Mouse (Mus musculus): Measurements from ENCODE around the gene Banf2. TPM values are rescaled to one million over a fixed set of nuclear protein-coding genes. Genes with fewer than 3 reads are reported as not detected.

Banf2 gene
- polyA plus RNA-seq, 1 experiment, result not detected

DNA sequence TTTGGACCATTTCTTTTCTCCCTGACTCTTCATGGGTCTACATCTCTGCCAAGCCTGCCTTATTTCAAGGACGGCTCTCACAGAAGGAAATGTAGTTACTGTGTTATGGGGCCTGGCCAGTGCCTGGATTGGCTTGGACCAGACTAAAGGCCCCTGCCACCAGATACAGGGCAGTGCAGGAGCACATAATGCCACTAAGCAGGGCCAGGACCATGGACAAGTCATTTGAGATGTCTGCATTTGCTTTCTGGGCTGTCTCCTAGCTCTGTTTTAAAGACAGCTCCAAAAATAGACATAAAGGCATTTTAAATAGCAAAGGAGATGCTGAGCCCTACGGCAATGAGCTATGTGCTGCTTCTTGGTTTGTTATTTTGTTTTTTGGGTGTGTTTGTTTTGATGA is 43.8 kb downstream of the Banf2 start:
- TF ChIP-seq POLR2A (IDR thresholded peaks at IDR 0.05; ENCODE audit: borderline replicate concordance, insufficient read depth, low read length), result no peak
- no peak for TF ChIP-seq CTCF (IDR thresholded peaks at IDR 0.05; ENCODE audit: borderline replicate concordance, insufficient read depth, low read depth, low read length)
- H3K4me3 ChIP-seq (replicated peaks; ENCODE audit: insufficient read depth, low read depth, low read length), result no peak overlapping the region
- no peak overlapping the region for H3K27ac ChIP-seq (ENCODE audit: insufficient read depth, low read length)
- 90% methylated on average over 2 of the region's 2 CpGs for WGBS
- H3K27me3 ChIP-seq (ENCODE audit: control insufficient read depth, insufficient read depth, low read length), result no peaks in the 10 kb centered on the region
- no peaks in the 10 kb centered on the region for H3K4me1 ChIP-seq (ENCODE audit: control insufficient read depth, insufficient read depth, low read length)
- no peak for DNase-seq

DNA sequence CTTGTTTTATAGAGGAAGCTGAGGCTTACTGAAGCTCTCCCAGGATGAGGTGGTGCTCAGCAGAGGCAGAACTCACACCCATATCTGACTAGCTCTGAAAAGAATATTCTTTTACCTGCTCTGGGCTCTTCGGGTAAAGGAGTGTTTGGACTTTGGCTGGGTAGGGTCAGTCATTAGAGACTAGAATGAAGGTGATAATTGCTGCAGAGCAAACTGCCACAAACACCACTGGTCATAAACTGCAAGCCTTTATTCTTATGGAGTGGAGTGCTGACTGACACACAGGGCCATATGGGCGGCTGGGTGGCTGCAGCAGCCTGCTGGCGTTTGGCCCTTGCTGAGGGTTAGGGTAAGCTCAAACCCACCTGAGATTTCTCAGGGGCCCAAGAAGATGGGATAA is 46.0 kb downstream of the Banf2 start:
- H3K27me3 ChIP-seq (ENCODE audit: control insufficient read depth, insufficient read depth, low read length), result no peaks in the 10 kb centered on the region
- TF ChIP-seq CTCF (IDR thresholded peaks at IDR 0.05; ENCODE audit: borderline replicate concordance, insufficient read depth, low read depth, low read length), result no peak
- H3K4me1 ChIP-seq (ENCODE audit: control insufficient read depth, insufficient read depth, low read length), result no peaks in the 10 kb centered on the region
- H3K27ac ChIP-seq (ENCODE audit: insufficient read depth, low read length), result no peak overlapping the region
- no peak for DNase-seq
- 80% methylated on average over 3 of the region's 3 CpGs for WGBS
- no peak overlapping the region for H3K4me3 ChIP-seq (replicated peaks; ENCODE audit: insufficient read depth, low read depth, low read length)

DNA sequence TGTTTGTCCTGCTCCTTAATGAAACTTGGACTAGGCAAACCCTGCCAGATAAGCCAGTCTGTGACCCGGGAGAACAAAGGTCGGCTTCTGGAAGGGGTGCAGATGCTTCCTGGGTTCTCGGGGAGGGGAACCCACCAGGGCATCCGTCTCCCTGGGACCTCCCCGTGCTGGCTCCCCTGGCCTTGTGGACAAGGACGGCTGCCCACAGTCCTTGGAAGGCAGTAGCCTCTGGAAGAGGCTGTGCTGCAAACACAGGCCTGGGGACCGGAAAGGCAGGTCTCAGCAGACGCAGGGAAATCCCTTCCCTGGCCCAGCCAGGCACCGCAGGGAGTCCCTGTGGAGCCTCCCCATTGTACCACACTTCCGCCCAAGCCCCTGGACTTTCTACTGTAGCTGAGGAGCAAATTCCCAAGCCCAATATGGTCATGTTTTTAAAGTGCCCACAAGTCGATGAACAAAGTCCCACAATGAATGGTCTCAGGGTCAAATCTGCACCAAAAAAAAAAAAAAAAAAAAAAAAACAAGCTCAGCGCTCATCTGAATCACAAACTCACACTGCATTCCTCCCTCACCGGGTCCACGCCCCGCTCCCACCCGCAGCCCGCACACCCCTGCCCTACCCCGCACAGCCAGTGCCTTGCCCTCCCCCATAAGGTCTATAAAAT is 53.5 kb downstream of the Banf2 start:
- no peaks in the 10 kb centered on the region for H3K27me3 ChIP-seq (ENCODE audit: control insufficient read depth, insufficient read depth, low read length)
- TF ChIP-seq POLR2A (IDR thresholded peaks at IDR 0.05; ENCODE audit: borderline replicate concordance, insufficient read depth, low read length) (no peak), CTCF (IDR thresholded peaks at IDR 0.05; ENCODE audit: borderline replicate concordance, insufficient read depth, low read depth, low read length) (no peak)
- H3K27ac ChIP-seq (ENCODE audit: insufficient read depth, low read length), result no peak overlapping the region
- no peak overlapping the region for H3K4me3 ChIP-seq (replicated peaks; ENCODE audit: insufficient read depth, low read depth, low read length)
- H3K4me1 ChIP-seq (ENCODE audit: control insufficient read depth, insufficient read depth, low read length), result no peaks in the 10 kb centered on the region
- DNase-seq, result no peak
- 42% methylated on average over 18 of the region's 18 CpGs for WGBS

DNA sequence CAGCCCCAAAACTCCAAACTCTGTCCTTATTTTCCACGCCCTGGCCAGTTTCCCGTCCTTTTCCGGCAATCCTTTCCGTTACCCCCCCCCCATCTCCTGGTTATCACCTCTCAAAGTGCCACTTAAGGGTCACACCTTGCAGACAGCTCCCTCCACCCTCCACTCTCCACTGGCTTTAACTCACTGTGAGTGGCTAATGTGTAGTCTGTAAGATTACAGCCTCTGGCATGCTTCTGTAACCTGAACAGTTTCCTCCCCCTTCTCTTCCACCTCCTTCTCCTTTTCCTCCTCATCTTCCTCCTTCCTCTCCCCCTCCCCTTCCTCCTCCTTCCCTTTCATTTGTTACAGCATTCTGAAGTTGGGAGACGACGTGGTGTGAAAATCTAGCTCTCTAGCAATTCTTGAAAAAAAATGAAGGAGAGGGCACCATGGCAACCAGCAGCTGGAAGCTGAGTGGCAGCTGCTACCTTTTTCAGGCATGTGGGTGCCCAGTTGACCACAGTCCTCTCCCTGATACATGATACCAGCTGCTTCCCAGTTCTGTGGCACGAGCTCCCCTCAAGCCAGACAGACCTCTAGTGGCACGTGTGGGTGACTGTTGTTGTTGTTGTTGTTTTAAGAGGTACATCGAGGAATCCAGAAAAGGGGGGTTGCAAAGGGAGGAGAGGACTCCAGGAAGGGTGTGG is 55.2 kb downstream of the Banf2 start:
- Histone ChIP-seq H3K4me3 (replicated peaks; ENCODE audit: insufficient read depth, low read depth, low read length) (no peak overlapping the region), H3K27ac (ENCODE audit: insufficient read depth, low read length) (no peak overlapping the region), H3K27me3 (ENCODE audit: control insufficient read depth, insufficient read depth, low read length) (no peaks in the 10 kb centered on the region), H3K4me1 (ENCODE audit: control insufficient read depth, insufficient read depth, low read length) (no peaks in the 10 kb centered on the region)
- WGBS, result 57% methylated on average over 9 of the region's 9 CpGs
- DNase-seq, result no peak
- no peak for TF ChIP-seq POLR2A (IDR thresholded peaks at IDR 0.05; ENCODE audit: borderline replicate concordance, insufficient read depth, low read length)
- TF ChIP-seq CTCF (IDR thresholded peaks at IDR 0.05; ENCODE audit: borderline replicate concordance, insufficient read depth, low read depth, low read length), result no peak

DNA sequence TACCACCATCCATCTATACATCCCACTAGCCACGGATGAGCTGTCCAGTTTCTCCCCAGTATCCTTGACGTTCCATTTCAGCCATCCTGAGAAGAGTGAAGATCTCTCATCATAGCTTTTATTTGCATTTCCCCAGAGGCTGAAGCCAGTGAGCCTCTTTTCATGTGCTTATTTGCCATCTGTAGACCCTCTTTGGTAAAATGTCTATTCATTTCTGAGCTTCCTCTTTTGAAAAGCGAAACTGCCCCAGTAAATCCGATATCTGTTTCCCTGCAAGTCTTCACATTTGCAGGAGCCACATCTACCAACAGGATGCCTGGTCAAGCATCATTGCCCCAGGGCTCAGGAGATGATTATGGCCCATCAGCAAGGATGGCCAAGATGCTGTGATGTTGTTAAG is 59.9 kb downstream of the Banf2 start:
- H3K27ac ChIP-seq (ENCODE audit: insufficient read depth, low read length), result no peak overlapping the region
- DNase-seq, result no peak
- 81% methylated on average over 4 of the region's 4 CpGs for WGBS
- TF ChIP-seq CTCF (IDR thresholded peaks at IDR 0.05; ENCODE audit: borderline replicate concordance, insufficient read depth, low read depth, low read length) (no peak), POLR2A (IDR thresholded peaks at IDR 0.05; ENCODE audit: borderline replicate concordance, insufficient read depth, low read length) (no peak)
- no peak overlapping the region for H3K4me3 ChIP-seq (replicated peaks; ENCODE audit: insufficient read depth, low read depth, low read length)
- H3K4me1 ChIP-seq (ENCODE audit: control insufficient read depth, insufficient read depth, low read length), result no peaks in the 10 kb centered on the region
- no peaks in the 10 kb centered on the region for H3K27me3 ChIP-seq (ENCODE audit: control insufficient read depth, insufficient read depth, low read length)

DNA sequence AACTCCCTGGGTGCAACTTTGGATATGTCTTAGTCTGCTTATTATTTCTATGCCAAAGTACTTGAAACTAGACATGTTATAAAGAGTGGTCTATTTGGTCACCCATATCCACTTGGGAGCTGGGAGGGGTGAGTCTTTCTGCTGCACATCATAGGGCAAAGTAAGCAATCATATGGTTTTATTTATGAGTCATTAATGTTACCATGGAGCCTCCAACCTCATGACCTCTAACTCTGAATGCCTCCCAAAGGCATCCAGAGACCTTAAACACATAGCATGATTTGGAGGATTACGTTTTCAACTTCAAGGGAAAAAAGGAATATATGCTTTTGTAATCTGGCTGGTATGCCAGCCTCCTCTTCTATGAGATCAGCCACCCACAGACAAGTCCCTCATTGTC is 61.9 kb downstream of the Banf2 start:
- TF ChIP-seq CTCF (IDR thresholded peaks at IDR 0.05; ENCODE audit: borderline replicate concordance, insufficient read depth, low read depth, low read length) (no peak), POLR2A (IDR thresholded peaks at IDR 0.05; ENCODE audit: borderline replicate concordance, insufficient read depth, low read length) (no peak)
- no peak for DNase-seq
- no peak overlapping the region for H3K27ac ChIP-seq (ENCODE audit: insufficient read depth, low read length)
- no peaks in the 10 kb centered on the region for H3K4me1 ChIP-seq (ENCODE audit: control insufficient read depth, insufficient read depth, low read length)
- no peak overlapping the region for H3K4me3 ChIP-seq (replicated peaks; ENCODE audit: insufficient read depth, low read depth, low read length)
- H3K27me3 ChIP-seq (ENCODE audit: control insufficient read depth, insufficient read depth, low read length), result no peaks in the 10 kb centered on the region
- 82% methylated on average over 1 of the region's 1 CpGs for WGBS

DNA sequence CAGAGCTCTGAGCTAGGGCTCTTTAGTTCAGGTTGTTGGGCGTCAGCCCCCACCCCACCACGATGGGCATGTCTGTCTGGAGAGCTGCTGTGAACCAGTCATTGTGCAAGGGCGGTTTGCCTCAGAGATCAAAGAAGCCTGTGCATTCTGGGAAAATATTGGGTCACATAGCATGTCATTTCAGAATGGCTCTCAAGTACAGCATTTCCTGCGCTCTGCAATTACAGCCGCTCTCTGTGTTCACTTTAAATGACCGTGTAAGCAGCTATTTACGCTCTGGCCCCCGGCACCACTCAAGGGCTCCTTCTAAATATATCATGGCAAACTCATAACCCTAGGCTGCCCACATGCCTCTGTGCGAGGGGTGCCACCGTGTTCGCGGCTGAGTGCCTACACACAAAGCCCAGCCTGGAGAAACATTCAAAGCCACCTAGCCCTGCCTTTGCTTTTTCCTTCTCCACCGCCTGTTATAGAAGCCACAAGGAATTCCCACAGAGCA is 68.7 kb downstream of the Banf2 start:
- TF ChIP-seq POLR2A (IDR thresholded peaks at IDR 0.05; ENCODE audit: borderline replicate concordance, insufficient read depth, low read length) (no peak), CTCF (IDR thresholded peaks at IDR 0.05; ENCODE audit: borderline replicate concordance, insufficient read depth, low read depth, low read length) (no peak)
- WGBS, result 17% methylated on average over 13 of the region's 13 CpGs

DNA sequence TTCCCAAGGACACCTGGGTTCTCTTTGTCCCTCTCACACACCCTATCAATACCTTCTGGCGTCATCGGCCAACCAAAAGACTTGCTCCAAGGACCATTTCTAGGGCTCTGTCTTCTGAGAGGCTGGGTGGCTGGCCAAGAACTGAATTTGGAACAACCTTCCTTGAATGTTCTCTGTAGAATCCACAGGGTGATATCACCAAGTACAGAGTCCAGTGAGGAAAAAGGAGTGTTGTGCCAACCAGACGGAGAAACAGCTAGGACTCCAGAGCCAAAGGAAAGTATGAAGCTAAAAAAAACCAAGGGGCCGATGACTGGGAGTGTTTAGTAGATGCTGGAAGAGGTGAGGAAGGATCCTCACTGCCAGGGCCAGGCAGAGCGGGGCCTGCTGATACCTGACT is 74.5 kb downstream of the Banf2 start:
- H3K4me1 ChIP-seq (ENCODE audit: control insufficient read depth, insufficient read depth, low read length), result no peaks in the 10 kb centered on the region; the same call in 1 of the 2 replicates
- DNase-seq, result no peak
- H3K27me3 ChIP-seq (ENCODE audit: control insufficient read depth, insufficient read depth, low read length), result no peaks in the 10 kb centered on the region; the same call in 1 of the 2 replicates
- H3K4me3 ChIP-seq (replicated peaks; ENCODE audit: insufficient read depth, low read depth, low read length), result no peak overlapping the region
- H3K27ac ChIP-seq (ENCODE audit: insufficient read depth, low read length), result no peak overlapping the region
- WGBS, result 67% methylated on average over 5 of the region's 5 CpGs
- TF ChIP-seq POLR2A (IDR thresholded peaks at IDR 0.05; ENCODE audit: borderline replicate concordance, insufficient read depth, low read length) (no peak), CTCF (IDR thresholded peaks at IDR 0.05; ENCODE audit: borderline replicate concordance, insufficient read depth, low read depth, low read length) (no peak)

More for the DNA sequence above, 68.7 kb downstream of the Banf2 start:
- H3K27me3 ChIP-seq (ENCODE audit: control insufficient read depth, insufficient read depth, low read length), result no peaks in the 10 kb centered on the region; the same call in 1 of the 2 replicates
- DNase-seq, result no peak
- no peaks in the 10 kb centered on the region for H3K4me1 ChIP-seq (ENCODE audit: control insufficient read depth, insufficient read depth, low read length)
- H3K4me3 ChIP-seq (replicated peaks; ENCODE audit: insufficient read depth, low read depth, low read length), result no peak overlapping the region
- H3K27ac ChIP-seq (ENCODE audit: insufficient read depth, low read length), result no peak overlapping the region
